Mouse (Mus musculus) ES-Bruce4 (cell line): Measurements from ENCODE around the gene Osbp.

Source experiments
- CTCF ChIP-seq: IDR thresholded peaks from one replicate; pipeline ENCODE4 v1.8.1; 2011; ENCODE audit warnings: low read depth, low read length
- EP300 ChIP-seq: IDR thresholded peaks from 2 replicates; pipeline ENCODE4 v1.6.1; 2011; ENCODE audit warnings: low read depth, low read length; ENCODE audit not compliant: insufficient read depth
- POLR2A ChIP-seq: IDR thresholded peaks from one replicate; pipeline ENCODE4 v1.8.1; 2011; ENCODE audit warnings: low read length; ENCODE audit not compliant: insufficient read depth

DNA sequence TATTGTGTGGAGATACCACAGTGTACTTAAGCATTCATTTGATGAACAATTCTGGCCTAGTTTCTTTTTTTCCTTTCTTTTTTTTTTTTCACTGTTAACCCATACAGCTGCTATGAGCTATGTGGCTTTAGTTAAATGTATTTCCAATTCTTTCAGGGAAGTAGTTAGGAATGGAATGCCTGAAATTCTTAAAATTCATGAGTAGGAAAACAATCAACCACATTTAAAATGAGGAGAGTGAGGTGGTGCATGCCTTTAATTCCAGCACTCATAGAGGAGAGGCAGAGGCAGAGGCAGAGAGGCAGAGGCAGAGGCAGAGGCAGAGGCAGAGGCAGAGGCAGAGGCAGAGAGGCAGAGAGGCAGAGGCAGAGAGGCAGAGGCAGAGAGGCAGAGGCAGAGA is 72.0 kb downstream of the Osbp start:
- TF ChIP-seq CTCF (no peak), POLR2A (no peak), EP300 (no peak)
